ENCODE assay signal across 12 mouse cellular contexts in genomic region chr6:148362475-148362874, GRCm38 (mm10).
DNase-seq lines count a peak whose midpoint lies in the region; ATAC-seq and TF ChIP-seq lines count a peak whose summit lies in the region.
"Had no signal": no experiment of that assay in that cellular context is flagged by ENCODE, and none has a peak within 500 bp of the region (broad histone marks: within the 10 kb centered on the region; RNA-seq: fewer than 3 reads in every experiment).

No protein-coding gene starts in this region.

- no peak overlapping the region for H3K27ac ChIP-seq in forebrain, embryonic 15.5 days (replicated peaks)
- H3K27ac ChIP-seq in forebrain, embryonic 10.5 days: no peak overlapping the region
- H3K27ac ChIP-seq in intestine, embryonic 15.5 days: no peak overlapping the region

- ATAC-seq in forebrain, embryonic 15.5 days (replicated peaks): peak; percentile 33; the same call in 1 of the 2 replicates
- ATAC-seq in intestine, embryonic 15.5 days: no peak

- no peak overlapping the region for H3K4me3 ChIP-seq in forebrain, embryonic 15.5 days
- H3K4me3 ChIP-seq in forebrain, embryonic 10.5 days: no peak overlapping the region
- no peak overlapping the region for H3K4me3 ChIP-seq in intestine, embryonic 15.5 days (replicated peaks)

- no peak for DNase-seq in forebrain, embryonic 10.5 days (ENCODE audit: extremely low spot score, low spot score)
- peak; percentile 38 for DNase-seq in layer of hippocampus, adult 11-12 months (ENCODE audit: low spot score)
- no peak for DNase-seq in layer of hippocampus, postnatal 25 days (ENCODE audit: extremely low spot score in 1 of 2, low spot score in 1 of 2)
- DNase-seq in brain, embryonic 14.5 days (ENCODE audit: low read depth): peak; percentile 51
- peak; percentile 48 to 89 for DNase-seq in left cerebral cortex, postnatal 25 days (ENCODE audit: low spot score in 2 of 2)
- DNase-seq in adipocyte (ENCODE audit: low spot score): no peak
- DNase-seq: cerebellum, adult 8-10 months; liver; lung, postnatal 36 days; spleen, adult 18-20 months had no signal

- intact Hi-C loops in left cerebral cortex, postnatal 25 days (cut with DNase I): no loop called here

- no peaks in the 10 kb centered on the region for H3K27me3 ChIP-seq in forebrain, embryonic 15.5 days
- no peaks in the 10 kb centered on the region for H3K27me3 ChIP-seq in forebrain, embryonic 10.5 days (ENCODE audit: poor library complexity, severe bottlenecking)
- H3K27me3 ChIP-seq in intestine, embryonic 15.5 days (replicated peaks): no peaks in the 10 kb centered on the region

- H3K4me1 ChIP-seq in forebrain, embryonic 15.5 days: peaks cover 8% of the 10 kb centered on the region; the same call in 1 of the 2 replicates
- H3K4me1 ChIP-seq in forebrain, embryonic 10.5 days: peaks cover 28% of the 10 kb centered on the region
- H3K4me1 ChIP-seq in intestine, embryonic 15.5 days (replicated peaks): peaks cover 7% of the 10 kb centered on the region; the same call in 1 of the 2 replicates

- WGBS in forebrain, embryonic 15.5 days: 51% methylated on average over 3 of the region's 3 CpGs
- WGBS in forebrain, embryonic 10.5 days: 66% methylated on average over 3 of the region's 3 CpGs
- 53% methylated on average over 3 of the region's 3 CpGs for WGBS in intestine, embryonic 15.5 days

- H3K9me3 ChIP-seq in forebrain, embryonic 15.5 days: no peaks in the 10 kb centered on the region
- H3K9me3 ChIP-seq in forebrain, embryonic 10.5 days: no peaks in the 10 kb centered on the region; the same call in 1 of the 2 replicates
- no peaks in the 10 kb centered on the region for H3K9me3 ChIP-seq in intestine, embryonic 15.5 days

- H3K9ac ChIP-seq in forebrain, embryonic 15.5 days (replicated peaks): no peak overlapping the region
- H3K9ac ChIP-seq in intestine, embryonic 15.5 days: no peak overlapping the region

- no peaks in the 10 kb centered on the region for H3K36me3 ChIP-seq in forebrain, embryonic 15.5 days
- no peaks in the 10 kb centered on the region; the same call in 1 of the 2 replicates for H3K36me3 ChIP-seq in forebrain, embryonic 10.5 days (replicated peaks)
- no peaks in the 10 kb centered on the region for H3K36me3 ChIP-seq in intestine, embryonic 15.5 days

- no peak for TF ChIP-seq POLR2A in brain, embryonic 14.5 days (IDR thresholded peaks at IDR 0.05; ENCODE audit: borderline replicate concordance, extremely low read depth, insufficient read depth, insufficient read length, poor library complexity, severe bottlenecking)

- TF ChIP-seq CTCF in brain, embryonic 14.5 days (IDR thresholded peaks at IDR 0.05; ENCODE audit: borderline replicate concordance, extremely low read depth, insufficient read depth, insufficient read length): no peak

- H3K4me2 ChIP-seq in forebrain, embryonic 15.5 days (replicated peaks): no peak overlapping the region
- H3K4me2 ChIP-seq in intestine, embryonic 15.5 days (replicated peaks): no peak overlapping the region

Comparison
In these comparisons a context has a peak if more than half of its experiments do, and no peak if none do; other contexts are left out.
1. DNase-seq: peak in layer of hippocampus, adult 11-12 months (single experiment), brain, embryonic 14.5 days (single experiment) and left cerebral cortex, postnatal 25 days (2 of 2); none in forebrain, embryonic 10.5 days (single experiment), layer of hippocampus, postnatal 25 days (0 of 2) and adipocyte (single experiment).